Mouse (Mus musculus) layer of hippocampus, adult 9-10 months (tissue): ENCODE results near the gene Rad1.
"Not testable (repeated sequence)": the region's sequence is repeated elsewhere in the genome, so short reads cannot be mapped to it uniquely, and the experiment has no call there.

ENCODE experiments used
- DNase-seq: peaks from one replicate; pipeline ENCODE4 v3.0.0; 2022; ENCODE audit warnings: low spot score

Gene Rad1

GRCm38 (mm10) chr15:10515166-10515565 is 29.3 kb downstream of the Rad1 start:
- DNase-seq = no peak

- no peak for DNase-seq
Observed at GRCm38 (mm10) chr15:10525896-10526295, 40.1 kb downstream of the Rad1 start.

DNA sequence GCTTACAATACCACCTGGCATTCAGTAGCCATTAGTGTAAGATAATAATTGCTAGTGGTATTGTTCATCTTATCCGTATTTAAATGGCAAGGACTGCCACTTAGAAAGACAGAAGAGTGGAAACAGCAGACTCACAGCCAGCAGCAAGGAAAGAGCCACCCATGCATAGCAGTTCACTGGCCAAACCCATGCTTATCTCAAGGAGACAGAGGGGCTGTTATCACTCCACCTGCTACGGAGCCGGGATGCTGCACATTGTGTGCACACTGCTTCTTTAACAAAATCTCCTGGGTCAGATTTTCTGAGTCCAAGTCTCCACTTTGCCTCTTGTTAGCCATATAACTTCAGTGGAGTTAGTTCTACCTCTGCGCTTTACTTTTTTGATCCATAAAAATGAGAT is 45.5 kb downstream of the Rad1 start:
- DNase-seq = no peak

DNA sequence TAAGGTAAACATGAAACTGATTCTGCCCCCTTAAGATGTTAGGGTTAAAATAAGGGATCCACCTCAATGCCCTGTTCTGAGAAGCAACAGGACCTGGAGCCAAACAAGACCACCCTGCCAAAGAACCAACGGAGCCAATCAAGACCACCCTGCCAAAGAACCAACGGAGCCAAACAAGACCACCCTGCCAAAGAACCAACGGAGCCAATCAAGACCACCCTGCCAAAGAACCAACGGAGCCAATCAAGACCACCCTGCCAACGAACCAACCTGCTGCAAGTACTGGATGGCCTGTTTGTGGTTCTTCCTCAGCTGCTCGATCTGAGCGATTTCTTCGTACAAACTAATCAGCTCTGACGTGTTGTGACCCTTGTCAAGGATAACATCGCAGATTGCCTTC is 47.5 kb downstream of the Rad1 start:
- not testable (repeated sequence) for DNase-seq

DNA sequence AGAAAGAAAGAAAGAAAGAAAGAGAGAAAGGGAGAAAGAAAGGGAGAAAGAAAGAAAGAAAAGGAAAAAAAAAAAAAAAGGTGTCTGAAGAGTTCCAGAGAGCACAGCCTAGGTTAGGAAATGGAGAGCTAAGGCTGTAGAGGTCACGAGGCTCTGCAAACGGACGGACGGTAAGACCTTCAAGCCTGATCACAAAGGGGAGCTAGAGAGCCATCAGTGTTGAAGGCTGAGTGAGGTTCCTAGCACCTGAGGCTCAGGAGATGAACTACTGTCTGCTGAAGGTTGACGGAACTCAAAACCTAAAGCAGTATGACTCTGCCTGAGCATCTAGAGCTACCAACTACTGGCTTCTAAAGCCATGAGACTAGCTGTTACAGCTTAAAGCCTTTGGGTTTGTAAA is 48.8 kb downstream of the Rad1 start:
- DNase-seq = no peak

GRCm38 (mm10) chr15:10535969-10536368 is 50.2 kb downstream of the Rad1 start:
- DNase-seq = no peak

- DNase-seq = no peak
Observed at GRCm38 (mm10) chr15:10540271-10541088, 54.7 kb downstream of the Rad1 start.
